Mouse (Mus musculus): Measurements from ENCODE around the gene Mertk.

DNA sequence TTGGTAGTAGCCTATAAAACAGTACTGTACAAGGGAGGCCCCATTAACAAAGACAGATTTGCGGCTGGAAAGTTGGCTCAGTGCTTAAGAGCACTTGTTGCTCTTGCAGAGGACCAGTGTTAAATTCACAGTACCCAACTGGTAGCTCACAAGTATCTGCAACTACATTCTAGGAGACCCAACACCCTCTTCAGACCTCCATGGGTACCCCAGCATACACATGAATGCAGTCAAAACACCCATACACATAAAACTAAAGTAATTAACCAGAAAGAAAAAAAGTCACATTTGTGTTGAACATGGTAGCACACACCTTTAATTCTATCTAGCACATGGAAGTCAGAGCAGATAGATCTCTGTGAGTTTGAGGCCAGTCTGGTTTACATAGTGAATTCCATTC, 1.7 kb upstream of the Mertk start:
- TF ChIP-seq EP300 (IDR thresholded peaks at IDR 0.05; ENCODE audit: low read depth) (no peak), CTCF (IDR thresholded peaks at IDR 0.05; ENCODE audit: low read depth) (no peak)

Data from liver, postnatal 0 days (tissue).